Mouse (Mus musculus): Measurements from ENCODE around the gene Sept9. TPM values are rescaled to one million over a fixed set of nuclear protein-coding genes. Genes with fewer than 3 reads are reported as not detected.
A peak's percentile ranks its signal among the peaks of the same experiment; 100 is the strongest.

Sept9 gene
- polyA plus RNA-seq, 1 experiment from 2014 or later: 40.8 TPM

DNA sequence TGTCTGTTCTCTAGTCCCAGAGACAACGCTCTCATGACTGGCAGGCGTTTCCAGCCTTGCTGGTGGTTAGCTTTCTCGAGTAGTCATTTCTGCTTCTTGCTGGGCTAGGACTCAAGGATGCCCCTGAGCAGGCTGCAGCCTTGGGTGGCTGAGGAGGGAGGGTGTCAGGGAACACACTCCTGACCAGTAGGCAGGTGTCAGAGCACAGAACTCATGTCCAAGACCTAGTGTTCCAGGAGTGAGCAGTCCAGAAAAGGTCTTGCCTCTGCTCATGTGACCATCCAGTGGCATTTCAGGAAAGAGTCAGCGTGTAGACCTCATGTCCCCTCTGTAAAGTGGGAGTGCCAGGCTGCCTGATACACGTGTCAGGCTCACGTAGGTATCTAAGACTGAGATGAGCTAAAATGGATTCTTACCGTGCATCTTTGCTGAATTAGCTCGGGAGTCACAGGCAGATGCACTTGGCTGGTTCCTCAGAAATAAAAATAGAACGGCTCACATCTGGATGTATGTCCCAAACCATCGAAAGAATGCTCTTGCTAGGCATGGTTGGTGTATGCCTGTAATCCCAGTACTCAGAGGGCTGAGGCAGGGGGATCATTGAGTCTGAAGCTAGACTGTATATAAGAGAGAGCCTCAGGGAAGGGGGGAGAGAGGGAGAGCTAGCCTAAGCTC, 149.1 kb downstream of the Sept9 start:
- Histone ChIP-seq H3K4me1 (ENCODE audit: control insufficient read depth, low read depth, low read length) (peaks cover 59% of the 10 kb centered on the region), H3K4me2 (ENCODE audit: low read depth, low read length) (no peak overlapping the region), H3K9me3 (replicated peaks; ENCODE audit: control insufficient read depth, low read length) (no peaks in the 10 kb centered on the region), H3K9ac (ENCODE audit: low read depth, low read length) (no peak overlapping the region), H3K27ac (ENCODE audit: low read length) (peak overlapping the region; percentile 50), H3K27me3 (ENCODE audit: control insufficient read depth, insufficient read depth, low read depth, low read length) (no peaks in the 10 kb centered on the region), H3K36me3 (ENCODE audit: control insufficient read depth, insufficient read depth) (peaks cover 7% of the 10 kb centered on the region), H3K4me3 (ENCODE audit: low read depth, low read length) (no peak overlapping the region)
- WGBS (ENCODE audit: insufficient replicate concordance): 31% methylated on average over 10 of the region's 10 CpGs
- ATAC-seq (ENCODE audit: low read depth): no peak

DNA sequence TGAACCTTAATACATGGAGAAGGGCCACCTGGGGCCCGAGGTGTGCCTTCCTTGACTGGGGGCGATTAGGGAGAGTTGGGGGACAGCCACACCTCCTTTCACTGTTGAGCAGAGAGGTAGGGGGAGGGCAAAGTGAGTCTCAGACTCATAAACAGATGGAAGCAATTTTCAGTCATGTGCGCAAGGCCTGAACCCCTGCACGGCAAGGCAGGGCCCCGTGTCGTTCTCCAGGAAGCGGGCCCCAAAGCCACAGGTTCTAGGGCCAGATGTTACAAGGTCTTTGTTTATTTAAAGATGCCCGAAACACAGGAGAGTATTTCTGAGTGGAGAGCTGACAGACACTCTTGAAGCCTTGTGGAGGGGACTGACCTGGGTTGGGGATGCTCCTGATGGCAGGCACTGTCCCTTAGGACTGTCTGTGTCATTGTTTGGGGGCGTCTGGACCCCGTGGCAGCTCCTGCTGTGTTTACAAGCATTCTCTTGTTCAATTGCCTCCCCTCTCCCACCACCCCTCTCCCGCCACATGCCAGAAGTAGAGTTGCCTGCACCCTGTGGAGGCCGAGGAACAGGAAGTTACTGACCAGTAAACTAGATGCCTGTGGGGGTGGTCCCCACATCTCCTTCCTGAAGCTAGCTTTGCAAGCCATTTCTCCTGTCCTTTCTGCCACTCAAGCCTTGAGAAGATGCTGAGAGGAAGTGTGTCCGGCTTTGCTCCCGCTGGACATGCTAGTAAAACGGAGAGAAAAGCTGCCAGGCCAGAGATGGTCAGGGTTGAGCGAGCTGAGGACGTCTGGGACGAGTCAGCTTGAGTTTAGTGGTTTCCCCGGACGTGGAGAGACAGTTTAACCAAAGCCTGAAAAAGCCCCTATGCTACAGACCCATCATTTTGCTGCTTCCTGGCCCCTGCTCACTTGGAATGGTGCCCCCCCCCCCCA, 150.2 kb downstream of the Sept9 start:
- Histone ChIP-seq H3K27ac (ENCODE audit: low read length) (peak overlapping the region; percentile 50), H3K9me3 (replicated peaks; ENCODE audit: control insufficient read depth, low read length) (no peaks in the 10 kb centered on the region), H3K4me1 (ENCODE audit: control insufficient read depth, low read depth, low read length) (peaks cover 47% of the 10 kb centered on the region), H3K9ac (ENCODE audit: low read depth, low read length) (no peak overlapping the region), H3K36me3 (ENCODE audit: control insufficient read depth, insufficient read depth) (peaks cover 10% of the 10 kb centered on the region), H3K4me3 (ENCODE audit: low read depth, low read length) (no peak overlapping the region), H3K27me3 (ENCODE audit: control insufficient read depth, insufficient read depth, low read depth, low read length) (no peaks in the 10 kb centered on the region), H3K4me2 (ENCODE audit: low read depth, low read length) (no peak overlapping the region)
- ATAC-seq (ENCODE audit: low read depth): no peak
- 19% methylated on average over 20 of the region's 20 CpGs for WGBS (ENCODE audit: insufficient replicate concordance)

DNA sequence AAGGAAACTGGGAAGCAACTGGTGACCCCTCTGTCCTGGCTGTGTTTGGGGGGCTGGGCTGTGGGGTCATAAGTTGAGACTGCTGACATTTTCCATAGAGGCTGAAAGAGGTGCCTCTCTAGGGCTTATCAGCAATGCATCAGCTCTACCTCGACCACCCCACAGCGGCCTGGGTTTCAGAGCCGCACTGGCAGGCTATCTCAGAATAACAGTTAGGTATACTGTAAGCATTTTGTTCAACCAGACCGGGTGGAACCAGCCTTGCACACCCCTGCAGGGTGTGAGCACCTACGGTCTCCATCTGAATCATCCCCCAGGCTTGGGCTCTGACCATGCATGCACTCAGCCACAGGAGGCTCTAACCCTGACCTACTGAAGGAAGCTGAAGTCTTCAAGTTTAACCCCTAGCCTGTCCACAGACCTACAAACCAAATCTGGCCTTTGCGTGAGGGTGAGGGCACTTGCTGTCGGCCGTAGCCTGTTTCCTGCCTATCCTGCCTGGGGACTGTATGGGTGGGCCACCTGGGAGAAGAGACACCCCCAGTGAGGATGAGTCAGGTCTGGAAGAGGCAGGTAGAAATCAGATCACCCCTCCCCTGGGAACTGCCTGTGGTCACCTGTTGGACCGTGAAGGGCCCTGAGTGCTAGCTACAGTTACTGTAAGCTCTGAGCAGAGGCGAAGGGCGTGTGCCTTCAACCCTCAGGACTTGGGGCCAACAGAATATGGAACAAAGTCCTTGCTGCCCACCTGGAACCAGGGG, 151.2 kb downstream of the Sept9 start:
- ATAC-seq (ENCODE audit: low read depth): 0 out of 2 replicates have a peak, but pooled peaks have one; percentile 22
- H3K4me1 ChIP-seq (ENCODE audit: control insufficient read depth, low read depth, low read length): peaks cover 39% of the 10 kb centered on the region
- WGBS (ENCODE audit: insufficient replicate concordance): 44% methylated on average over 11 of the region's 11 CpGs
- H3K27ac ChIP-seq (ENCODE audit: low read length): no peak overlapping the region; the same call in 1 of the 2 replicates
- no peak overlapping the region for H3K4me3 ChIP-seq (ENCODE audit: low read depth, low read length)
- H3K9me3 ChIP-seq (replicated peaks; ENCODE audit: control insufficient read depth, low read length): no peaks in the 10 kb centered on the region
- H3K27me3 ChIP-seq (ENCODE audit: control insufficient read depth, insufficient read depth, low read depth, low read length): no peaks in the 10 kb centered on the region
- no peak overlapping the region for H3K4me2 ChIP-seq (ENCODE audit: low read depth, low read length)
- peaks cover 19% of the 10 kb centered on the region for H3K36me3 ChIP-seq (ENCODE audit: control insufficient read depth, insufficient read depth)
- H3K9ac ChIP-seq (ENCODE audit: low read depth, low read length): no peak overlapping the region

DNA sequence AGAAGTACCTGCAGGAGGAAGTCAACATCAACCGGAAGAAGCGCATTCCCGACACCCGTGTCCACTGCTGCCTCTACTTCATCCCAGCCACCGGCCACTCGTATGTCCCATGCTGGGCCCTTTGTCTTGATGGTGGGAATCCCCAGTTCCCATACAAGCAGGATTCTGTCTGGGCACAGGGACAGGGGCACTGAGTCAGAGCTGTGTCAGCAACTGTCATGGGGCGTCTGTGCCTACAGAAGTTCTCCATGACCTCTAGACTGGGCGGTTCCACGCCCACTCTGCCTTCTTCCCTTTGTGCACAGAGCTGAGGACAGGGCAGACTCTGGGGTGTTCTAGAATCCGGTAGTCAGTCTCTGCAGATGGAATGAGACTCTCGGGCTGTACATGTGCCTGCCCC, 153.7 kb downstream of the Sept9 start:
- no peak overlapping the region for H3K27ac ChIP-seq (ENCODE audit: low read length)
- 74% methylated on average over 11 of the region's 11 CpGs for WGBS (ENCODE audit: insufficient replicate concordance)
- peaks cover 21% of the 10 kb centered on the region for H3K4me1 ChIP-seq (ENCODE audit: control insufficient read depth, low read depth, low read length)
- H3K9me3 ChIP-seq (replicated peaks; ENCODE audit: control insufficient read depth, low read length): no peaks in the 10 kb centered on the region
- ATAC-seq (ENCODE audit: low read depth): no peak
- no peak overlapping the region for H3K9ac ChIP-seq (ENCODE audit: low read depth, low read length)
- H3K36me3 ChIP-seq (ENCODE audit: control insufficient read depth, insufficient read depth): peaks cover 22% of the 10 kb centered on the region
- H3K27me3 ChIP-seq (ENCODE audit: control insufficient read depth, insufficient read depth, low read depth, low read length): no peaks in the 10 kb centered on the region
- no peak overlapping the region for H3K4me3 ChIP-seq (ENCODE audit: low read depth, low read length)
- no peak overlapping the region for H3K4me2 ChIP-seq (ENCODE audit: low read depth, low read length)

DNA sequence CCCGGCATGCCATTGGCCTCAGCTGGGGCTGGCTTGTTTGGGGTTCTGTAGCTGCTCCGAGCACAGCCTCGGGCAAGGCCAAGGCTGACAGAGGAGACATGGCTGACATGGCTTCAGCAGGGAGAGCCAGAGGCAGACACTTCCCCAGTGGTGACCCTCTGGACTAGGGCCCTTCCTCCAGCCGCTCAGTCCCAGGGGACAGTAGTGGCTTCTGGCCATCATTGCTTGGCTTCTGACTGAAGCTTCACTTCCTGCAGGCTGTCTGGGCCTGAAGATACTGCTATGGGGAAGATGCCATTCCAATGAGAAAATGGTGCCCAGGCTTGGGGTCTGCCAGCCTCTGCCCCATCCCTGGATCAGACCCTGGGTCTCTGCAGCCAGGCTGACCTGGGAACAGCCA, 154.6 kb downstream of the Sept9 start:
- H3K9ac ChIP-seq (ENCODE audit: low read depth, low read length): no peak overlapping the region
- no peak overlapping the region for H3K4me3 ChIP-seq (ENCODE audit: low read depth, low read length)
- no peak overlapping the region for H3K4me2 ChIP-seq (ENCODE audit: low read depth, low read length)
- no peak for ATAC-seq (ENCODE audit: low read depth)
- peaks cover 15% of the 10 kb centered on the region for H3K4me1 ChIP-seq (ENCODE audit: control insufficient read depth, low read depth, low read length)
- H3K9me3 ChIP-seq (replicated peaks; ENCODE audit: control insufficient read depth, low read length): no peaks in the 10 kb centered on the region
- no peaks in the 10 kb centered on the region for H3K27me3 ChIP-seq (ENCODE audit: control insufficient read depth, insufficient read depth, low read depth, low read length)
- 69% methylated on average over 4 of the region's 4 CpGs for WGBS (ENCODE audit: insufficient replicate concordance)
- no peak overlapping the region for H3K27ac ChIP-seq (ENCODE audit: low read length)
- peaks cover 22% of the 10 kb centered on the region for H3K36me3 ChIP-seq (ENCODE audit: control insufficient read depth, insufficient read depth)

DNA sequence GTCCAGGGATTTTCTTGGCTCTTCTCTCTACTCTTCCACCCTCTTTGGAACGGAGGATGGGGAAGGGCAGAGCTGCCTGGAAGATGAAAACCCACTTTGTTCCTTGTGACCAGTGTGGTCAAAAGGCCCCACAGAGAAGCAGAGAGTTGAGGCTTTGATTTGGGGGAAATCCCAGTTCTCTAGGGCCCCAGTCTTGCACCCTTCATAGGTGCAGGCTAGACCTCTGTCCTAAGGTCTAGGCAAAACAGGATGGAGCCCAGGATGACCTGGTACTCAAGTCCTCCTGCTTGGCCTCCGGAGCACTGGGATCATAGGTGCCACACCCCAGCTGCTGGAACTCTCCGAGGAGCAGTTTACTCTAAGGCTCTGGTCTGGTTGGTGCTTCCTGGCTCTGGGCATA, 157.5 kb downstream of the Sept9 start:
- Histone ChIP-seq H3K36me3 (ENCODE audit: control insufficient read depth, insufficient read depth) (peaks cover 33% of the 10 kb centered on the region), H3K9ac (ENCODE audit: low read depth, low read length) (no peak overlapping the region), H3K4me1 (ENCODE audit: control insufficient read depth, low read depth, low read length) (no peaks in the 10 kb centered on the region), H3K27me3 (ENCODE audit: control insufficient read depth, insufficient read depth, low read depth, low read length) (no peaks in the 10 kb centered on the region), H3K4me2 (ENCODE audit: low read depth, low read length) (no peak overlapping the region), H3K4me3 (ENCODE audit: low read depth, low read length) (no peak overlapping the region), H3K9me3 (replicated peaks; ENCODE audit: control insufficient read depth, low read length) (no peaks in the 10 kb centered on the region), H3K27ac (ENCODE audit: low read length) (no peak overlapping the region)
- WGBS (ENCODE audit: insufficient replicate concordance): 65% methylated on average over 3 of the region's 3 CpGs
- no peak for ATAC-seq (ENCODE audit: low read depth)

DNA sequence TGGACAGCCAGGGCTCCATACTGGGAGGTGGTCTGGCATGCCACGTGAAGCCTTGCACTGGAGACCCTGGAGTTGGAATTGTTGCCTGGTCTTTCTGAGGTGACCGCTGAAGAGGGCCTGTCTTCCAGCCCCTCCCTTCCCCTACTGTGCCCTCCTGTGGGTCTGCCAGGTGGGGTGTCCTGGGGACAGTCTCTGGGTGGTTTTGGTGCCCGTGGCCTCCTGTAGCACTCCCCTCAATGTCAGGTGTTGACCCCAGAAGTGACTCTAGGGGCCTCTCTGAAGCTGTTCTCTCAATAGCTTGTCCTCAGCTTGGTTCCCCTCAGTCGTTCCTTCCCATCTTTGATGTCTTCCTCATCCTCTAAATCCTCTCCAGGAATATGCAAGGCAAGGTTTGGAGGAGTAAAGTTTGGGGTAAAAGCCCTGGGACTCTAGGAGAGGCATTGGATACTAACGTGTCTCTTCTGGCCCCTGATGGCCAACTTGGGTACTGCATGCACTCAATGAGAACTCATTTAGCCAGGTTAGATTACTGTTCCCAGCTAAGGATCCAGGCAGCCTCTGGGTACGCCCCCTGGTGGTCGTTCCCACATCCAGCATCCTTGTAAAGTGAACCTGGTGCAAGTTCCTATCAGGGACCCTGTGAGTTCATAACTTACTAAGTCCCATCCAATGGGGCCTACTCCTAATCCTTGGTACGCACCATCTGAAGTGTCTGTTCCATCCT, 158.6 kb downstream of the Sept9 start:
- Histone ChIP-seq H3K4me1 (ENCODE audit: control insufficient read depth, low read depth, low read length) (no peaks in the 10 kb centered on the region), H3K27me3 (ENCODE audit: control insufficient read depth, insufficient read depth, low read depth, low read length) (no peaks in the 10 kb centered on the region), H3K9ac (ENCODE audit: low read depth, low read length) (no peak overlapping the region), H3K9me3 (replicated peaks; ENCODE audit: control insufficient read depth, low read length) (no peaks in the 10 kb centered on the region), H3K4me3 (ENCODE audit: low read depth, low read length) (no peak overlapping the region), H3K4me2 (ENCODE audit: low read depth, low read length) (no peak overlapping the region), H3K36me3 (ENCODE audit: control insufficient read depth, insufficient read depth) (peaks cover 31% of the 10 kb centered on the region), H3K27ac (ENCODE audit: low read length) (no peak overlapping the region)
- 35% methylated on average over 8 of the region's 8 CpGs for WGBS (ENCODE audit: insufficient replicate concordance)
- peak; percentile 62 for ATAC-seq (ENCODE audit: low read depth)

DNA sequence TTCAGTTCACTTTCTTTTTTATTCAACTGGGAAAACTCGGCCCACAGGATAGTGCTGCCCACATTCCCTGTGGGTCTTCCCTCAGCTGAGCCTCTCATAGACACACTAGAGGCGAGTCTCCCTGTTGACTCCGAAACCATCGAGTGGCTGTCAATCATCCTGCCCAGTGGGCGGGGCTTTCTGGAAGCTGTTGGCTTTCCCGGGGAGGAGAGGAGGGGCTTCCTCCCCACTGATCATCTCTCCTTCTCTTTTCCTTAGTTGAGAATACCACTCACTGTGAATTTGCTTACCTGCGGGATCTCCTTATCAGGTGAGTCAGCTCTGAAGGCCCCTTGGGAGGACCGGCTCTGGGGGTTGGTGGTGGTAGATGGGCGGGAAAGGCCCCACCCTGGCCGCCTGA, 159.7 kb downstream of the Sept9 start:
- WGBS (ENCODE audit: insufficient replicate concordance): 67% methylated on average over 10 of the region's 10 CpGs

More for the DNA sequence above, 159.7 kb downstream of the Sept9 start:
- H3K9me3 ChIP-seq (replicated peaks; ENCODE audit: control insufficient read depth, low read length): no peaks in the 10 kb centered on the region
- H3K4me3 ChIP-seq (ENCODE audit: low read depth, low read length): no peak overlapping the region
- no peak overlapping the region for H3K9ac ChIP-seq (ENCODE audit: low read depth, low read length)
- H3K27ac ChIP-seq (ENCODE audit: low read length): no peak overlapping the region
- no peaks in the 10 kb centered on the region for H3K4me1 ChIP-seq (ENCODE audit: control insufficient read depth, low read depth, low read length)
- H3K27me3 ChIP-seq (ENCODE audit: control insufficient read depth, insufficient read depth, low read depth, low read length): no peaks in the 10 kb centered on the region
- no peak for ATAC-seq (ENCODE audit: low read depth)
- H3K4me2 ChIP-seq (ENCODE audit: low read depth, low read length): no peak overlapping the region
- H3K36me3 ChIP-seq (ENCODE audit: control insufficient read depth, insufficient read depth): peaks cover 31% of the 10 kb centered on the region

Measured in liver, embryonic 16.5 days (tissue).